Mouse (Mus musculus): ENCODE measurements at regions not wholly inside any gene's neighbourhood (a gene's known extent, or its start where the extent isn't known, plus 50 kb on each side); places are given as distances from the start of the nearest gene placed in this dataset.

DNA sequence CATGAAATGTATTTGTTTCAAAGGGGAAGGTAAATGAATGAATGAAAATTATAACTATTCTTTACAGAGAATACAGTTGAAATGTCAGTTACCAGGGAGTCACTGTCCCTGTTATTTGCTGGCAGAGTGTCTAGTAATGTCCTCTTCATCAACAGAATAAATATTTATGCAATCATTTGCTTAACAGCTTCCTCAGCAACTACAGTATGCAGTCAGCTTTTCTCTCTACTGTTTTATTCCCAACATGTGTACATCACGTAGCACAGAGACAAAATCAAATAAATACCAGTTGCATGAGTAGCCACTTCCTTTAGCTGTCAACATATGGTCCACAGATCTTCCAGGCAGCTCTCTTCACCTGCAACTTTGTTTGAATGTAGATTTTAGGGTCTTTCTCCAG lies 90.2 kb upstream of the Plekhg1 start:
- H3K9ac ChIP-seq (ENCODE audit: insufficient read depth, low read depth), result no peak overlapping the region
- no peaks in the 10 kb centered on the region for H3K27me3 ChIP-seq (replicated peaks)
- no peak for TF ChIP-seq JUND (conservative IDR thresholded peaks at IDR 0.05; ENCODE audit: low read depth, low read length)
- TF ChIP-seq MYC (IDR thresholded peaks at IDR 0.05; ENCODE audit: low read depth, low read length), result no peak
- TF ChIP-seq MAFK (IDR thresholded peaks at IDR 0.05; ENCODE audit: insufficient replicate concordance, low read length), result no peak
- TF ChIP-seq MAX (IDR thresholded peaks at IDR 0.05; ENCODE audit: low read length), result no peak
- no peak for TF ChIP-seq MEF2A (IDR thresholded peaks at IDR 0.05; ENCODE audit: borderline replicate concordance, low read depth, low read length)
- no peak for TF ChIP-seq ZMIZ1 (IDR thresholded peaks at IDR 0.05; ENCODE audit: low read depth, low read length)
- no peak for TF ChIP-seq PAX5 (IDR thresholded peaks at IDR 0.05; ENCODE audit: low read length)
- TF ChIP-seq NRF1 (IDR thresholded peaks at IDR 0.05; ENCODE audit: low read depth, low read length), result no peak
- TF ChIP-seq EP300 (IDR thresholded peaks at IDR 0.05; ENCODE audit: low read length), result no peak
- TF ChIP-seq RCOR1 (conservative IDR thresholded peaks at IDR 0.05; ENCODE audit: low read depth, low read length), result no peak
- TF ChIP-seq TCF12 (IDR thresholded peaks at IDR 0.05; ENCODE audit: low read depth, low read length), result no peak
- TF ChIP-seq CHD2 (IDR thresholded peaks at IDR 0.05; ENCODE audit: low read length), result no peak
- no peak for TF ChIP-seq ZC3H11A (IDR thresholded peaks at IDR 0.05; ENCODE audit: low read depth, low read length)
- TF ChIP-seq ELF1 (IDR thresholded peaks at IDR 0.05; ENCODE audit: low read depth, low read length), result no peak
- TF ChIP-seq POLR2AphosphoS2 (IDR thresholded peaks at IDR 0.05; ENCODE audit: low read depth, low read length), result no peak
- TF ChIP-seq JUN (IDR thresholded peaks at IDR 0.05; ENCODE audit: insufficient read depth, low read depth, low read length), result no peak
- no peak overlapping the region for H3K27ac ChIP-seq (ENCODE audit: insufficient read depth, low read depth)
- in situ Hi-C loops (cut with MboI; ENCODE audit: low pct_ligation_motif_present, low pct_unique_long_range_greater_than_20kb, low sequenced_read_pairs) (no loop called here), dilution Hi-C loops (cut with MboI; ENCODE audit: extremely low pct_ligation_motif_present, extremely low pct_unique_long_range_greater_than_20kb, low sequenced_read_pairs) (no loop called here)
- no peak overlapping the region for H3K4me2 ChIP-seq (ENCODE audit: insufficient read depth, low read depth, poor library complexity, severe bottlenecking)
- H3K4me1 ChIP-seq (ENCODE audit: control insufficient read depth in 1 of 2, insufficient read depth in 2 of 2), result peaks cover 4 to 6% of the 10 kb centered on the region in 2 experiments
- H3K4me3 ChIP-seq (replicated peaks in 1 of 3; ENCODE audit: low read depth in 2 of 3, low read length in 2 of 3, poor library complexity in 1 of 3), result peak overlapping the region in 1 of 3 experiments; percentile 6
- H3K9me3 ChIP-seq (replicated peaks; ENCODE audit: low read length), result no peaks in the 10 kb centered on the region
- H3K36me3 ChIP-seq (replicated peaks in 1 of 2; ENCODE audit: control insufficient read depth in 1 of 2, insufficient read depth in 1 of 2, low read length in 1 of 2), result no peaks in the 10 kb centered on the region
- no peak for DNase-seq (ENCODE audit: extremely low read depth)
- H3K79me2 ChIP-seq (replicated peaks; ENCODE audit: control insufficient read depth, extremely low read depth, insufficient read depth, poor library complexity, severe bottlenecking), result no peaks in the 10 kb centered on the region

- Histone ChIP-seq H3K27me3 (replicated peaks) (no peaks in the 10 kb centered on the region), H3K4me3 (replicated peaks in 1 of 3; ENCODE audit: low read depth in 2 of 3, low read length in 2 of 3, poor library complexity in 1 of 3) (no peak overlapping the region), H3K79me2 (replicated peaks; ENCODE audit: control insufficient read depth, extremely low read depth, insufficient read depth, poor library complexity, severe bottlenecking) (no peaks in the 10 kb centered on the region), H3K9ac (ENCODE audit: insufficient read depth, low read depth) (no peak overlapping the region), H3K27ac (ENCODE audit: insufficient read depth, low read depth) (no peak overlapping the region), H3K36me3 (replicated peaks in 1 of 2; ENCODE audit: control insufficient read depth in 1 of 2, insufficient read depth in 1 of 2, low read length in 1 of 2) (no peaks in the 10 kb centered on the region), H3K4me1 (ENCODE audit: control insufficient read depth in 1 of 2, insufficient read depth in 2 of 2) (no peaks in the 10 kb centered on the region; a peak in 1 of 4 replicates), H3K4me2 (ENCODE audit: insufficient read depth, low read depth, poor library complexity, severe bottlenecking) (no peak overlapping the region), H3K9me3 (replicated peaks; ENCODE audit: low read length) (no peaks in the 10 kb centered on the region)
- DNase-seq (ENCODE audit: extremely low read depth), result no peak
- in situ Hi-C loops (cut with MboI; ENCODE audit: low pct_ligation_motif_present, low pct_unique_long_range_greater_than_20kb, low sequenced_read_pairs), result no loop called here
- TF ChIP-seq ELF1 (IDR thresholded peaks at IDR 0.05; ENCODE audit: low read depth, low read length) (no peak), POLR2AphosphoS2 (IDR thresholded peaks at IDR 0.05; ENCODE audit: low read depth, low read length) (no peak), RCOR1 (conservative IDR thresholded peaks at IDR 0.05; ENCODE audit: low read depth, low read length) (no peak), ZKSCAN1 (IDR thresholded peaks at IDR 0.05; ENCODE audit: borderline replicate concordance, low read depth, low read length) (no peak), ZC3H11A (IDR thresholded peaks at IDR 0.05; ENCODE audit: low read depth, low read length) (no peak), IRF4 (IDR thresholded peaks at IDR 0.05; ENCODE audit: low read depth, low read length) (no peak), SMC3 (IDR thresholded peaks at IDR 0.05; ENCODE audit: low read depth, low read length) (no peak), ZNF384 (IDR thresholded peaks at IDR 0.05; ENCODE audit: low read depth, low read length) (no peak), MXI1 (IDR thresholded peaks at IDR 0.05; ENCODE audit: low read depth, low read length) (no peak), BHLHE40 (IDR thresholded peaks at IDR 0.05; ENCODE audit: low read depth, low read length) (no peak), CTCF (conservative IDR thresholded peaks at IDR 0.05 in 1 of 2, IDR thresholded peaks at IDR 0.05 in 1 of 2; ENCODE audit: low read depth in 2 of 2, low read length in 2 of 2) (no peak), TBP (conservative IDR thresholded peaks at IDR 0.05; ENCODE audit: low read depth, low read length) (no peak), MYC (IDR thresholded peaks at IDR 0.05; ENCODE audit: low read depth, low read length) (no peak), EP300 (IDR thresholded peaks at IDR 0.05; ENCODE audit: low read length) (no peak), MEF2A (IDR thresholded peaks at IDR 0.05; ENCODE audit: borderline replicate concordance, low read depth, low read length) (no peak), UBTF (IDR thresholded peaks at IDR 0.05; ENCODE audit: low read depth, low read length) (no peak), HCFC1 (IDR thresholded peaks at IDR 0.05; ENCODE audit: low read depth, low read length) (no peak), TCF12 (IDR thresholded peaks at IDR 0.05; ENCODE audit: low read depth, low read length) (no peak), POLR2A (IDR thresholded peaks at IDR 0.05; ENCODE audit: low read depth, low read length) (no peak)
- dilution Hi-C loops (cut with MboI; ENCODE audit: extremely low pct_ligation_motif_present, extremely low pct_unique_long_range_greater_than_20kb, low sequenced_read_pairs), result no loop called here
Observed at GRCm38 (mm10) chr10:3650561-3650960, 89.6 kb upstream of the Plekhg1 start.

Measured in CH12.LX (cell line).